Mouse (Mus musculus): Measurements from ENCODE around the gene Lgmn. TPM values are rescaled to one million over a fixed set of nuclear protein-coding genes. Genes with fewer than 3 reads are reported as not detected.

The Lgmn gene
- polyA plus RNA-seq, 1 experiment from 2014 or later = 70.3 TPM

DNA sequence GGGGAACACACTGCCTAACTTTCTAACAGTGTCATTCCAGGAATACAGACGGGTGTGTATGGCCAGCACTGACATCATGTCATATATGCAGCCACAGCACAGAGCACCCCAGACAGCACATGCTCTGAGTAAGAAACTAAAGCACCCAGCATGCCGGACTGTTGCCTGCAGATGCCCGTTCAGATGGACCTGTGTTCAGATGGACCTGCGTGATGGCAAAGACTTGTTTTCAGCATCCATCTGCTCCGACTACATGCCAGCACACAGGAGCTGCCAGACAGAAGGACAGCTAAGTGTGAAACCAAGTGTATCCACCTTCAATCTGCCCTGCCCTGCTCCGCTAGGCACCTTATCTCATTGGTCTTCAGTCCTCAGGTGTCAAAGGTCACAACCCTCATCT is 24.9 kb downstream of the Lgmn start:
- no peak for ATAC-seq
- H3K4me1 ChIP-seq (replicated peaks; ENCODE audit: control insufficient read depth, insufficient read depth, low read length) = peaks cover 1% of the 10 kb centered on the region; the same call in 1 of the 2 replicates
- no peak overlapping the region for H3K4me2 ChIP-seq (ENCODE audit: low read length)
- no peak overlapping the region for H3K9ac ChIP-seq (replicated peaks; ENCODE audit: low read depth, low read length)
- no peaks in the 10 kb centered on the region for H3K9me3 ChIP-seq (ENCODE audit: control insufficient read depth, low read length)
- WGBS = 93% methylated on average over 6 of the region's 6 CpGs
- H3K27me3 ChIP-seq (replicated peaks; ENCODE audit: control insufficient read depth, insufficient read depth, low read length) = no peaks in the 10 kb centered on the region
- no peak overlapping the region for H3K4me3 ChIP-seq (replicated peaks; ENCODE audit: low read length)
- H3K36me3 ChIP-seq (ENCODE audit: control insufficient read depth, insufficient read depth) = no peaks in the 10 kb centered on the region
- H3K27ac ChIP-seq (ENCODE audit: low read length) = no peak overlapping the region

DNA sequence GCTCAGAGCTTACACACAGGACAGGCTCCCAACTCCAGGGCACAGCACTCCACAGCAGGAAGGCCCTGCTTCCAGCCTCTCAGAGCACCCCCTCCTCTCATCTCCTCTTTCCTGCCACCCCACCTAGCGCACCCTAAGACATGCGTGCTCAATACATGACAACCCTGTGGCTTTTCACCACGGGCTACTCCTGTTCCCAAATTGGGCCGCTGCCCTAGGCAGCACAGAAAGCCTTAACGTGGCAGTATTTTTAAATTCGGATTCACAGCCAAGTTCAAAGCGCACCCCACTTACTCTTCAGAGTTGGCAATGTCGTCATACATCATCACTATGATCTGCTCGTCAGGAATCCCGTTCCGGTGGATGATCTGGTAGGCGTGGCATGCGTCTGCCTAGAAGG is 26.4 kb downstream of the Lgmn start:
- Histone ChIP-seq H3K36me3 (ENCODE audit: control insufficient read depth, insufficient read depth) (no peaks in the 10 kb centered on the region), H3K4me1 (replicated peaks; ENCODE audit: control insufficient read depth, insufficient read depth, low read length) (no peaks in the 10 kb centered on the region), H3K27me3 (replicated peaks; ENCODE audit: control insufficient read depth, insufficient read depth, low read length) (no peaks in the 10 kb centered on the region), H3K27ac (ENCODE audit: low read length) (no peak overlapping the region), H3K4me3 (replicated peaks; ENCODE audit: low read length) (no peak overlapping the region), H3K4me2 (ENCODE audit: low read length) (no peak overlapping the region), H3K9ac (replicated peaks; ENCODE audit: low read depth, low read length) (no peak overlapping the region), H3K9me3 (ENCODE audit: control insufficient read depth, low read length) (no peaks in the 10 kb centered on the region)
- WGBS = 83% methylated on average over 13 of the region's 13 CpGs
- no peak for ATAC-seq

DNA sequence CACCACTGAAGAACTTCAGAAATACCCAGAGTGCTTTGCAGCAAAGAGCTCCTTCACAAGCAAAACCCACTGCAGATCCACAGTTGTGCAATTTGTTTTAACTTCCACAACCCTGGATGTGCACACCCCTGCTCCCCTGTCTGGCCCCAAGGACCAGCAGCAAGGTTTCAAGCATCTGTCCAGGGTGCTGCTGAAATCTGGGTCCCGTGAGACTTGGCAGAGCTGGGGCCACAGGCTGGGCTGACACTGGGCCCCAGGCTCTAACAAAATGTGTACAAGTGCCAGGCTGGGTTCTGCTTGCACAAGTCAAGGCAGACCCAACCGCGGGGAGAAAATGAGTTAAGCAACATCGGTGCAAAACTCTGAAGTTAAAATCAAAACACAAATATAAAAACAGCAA is 41.0 kb downstream of the Lgmn start:
- ATAC-seq = no peak
- Histone ChIP-seq H3K27me3 (replicated peaks; ENCODE audit: control insufficient read depth, insufficient read depth, low read length) (no peaks in the 10 kb centered on the region), H3K9ac (replicated peaks; ENCODE audit: low read depth, low read length) (no peak overlapping the region), H3K9me3 (ENCODE audit: control insufficient read depth, low read length) (no peaks in the 10 kb centered on the region), H3K4me3 (replicated peaks; ENCODE audit: low read length) (no peak overlapping the region), H3K36me3 (ENCODE audit: control insufficient read depth, insufficient read depth) (peaks cover 20% of the 10 kb centered on the region), H3K4me2 (ENCODE audit: low read length) (no peak overlapping the region), H3K27ac (ENCODE audit: low read length) (no peak overlapping the region), H3K4me1 (replicated peaks; ENCODE audit: control insufficient read depth, insufficient read depth, low read length) (no peaks in the 10 kb centered on the region; the same call in 1 of the 2 replicates)
- WGBS = 92% methylated on average over 4 of the region's 4 CpGs

DNA sequence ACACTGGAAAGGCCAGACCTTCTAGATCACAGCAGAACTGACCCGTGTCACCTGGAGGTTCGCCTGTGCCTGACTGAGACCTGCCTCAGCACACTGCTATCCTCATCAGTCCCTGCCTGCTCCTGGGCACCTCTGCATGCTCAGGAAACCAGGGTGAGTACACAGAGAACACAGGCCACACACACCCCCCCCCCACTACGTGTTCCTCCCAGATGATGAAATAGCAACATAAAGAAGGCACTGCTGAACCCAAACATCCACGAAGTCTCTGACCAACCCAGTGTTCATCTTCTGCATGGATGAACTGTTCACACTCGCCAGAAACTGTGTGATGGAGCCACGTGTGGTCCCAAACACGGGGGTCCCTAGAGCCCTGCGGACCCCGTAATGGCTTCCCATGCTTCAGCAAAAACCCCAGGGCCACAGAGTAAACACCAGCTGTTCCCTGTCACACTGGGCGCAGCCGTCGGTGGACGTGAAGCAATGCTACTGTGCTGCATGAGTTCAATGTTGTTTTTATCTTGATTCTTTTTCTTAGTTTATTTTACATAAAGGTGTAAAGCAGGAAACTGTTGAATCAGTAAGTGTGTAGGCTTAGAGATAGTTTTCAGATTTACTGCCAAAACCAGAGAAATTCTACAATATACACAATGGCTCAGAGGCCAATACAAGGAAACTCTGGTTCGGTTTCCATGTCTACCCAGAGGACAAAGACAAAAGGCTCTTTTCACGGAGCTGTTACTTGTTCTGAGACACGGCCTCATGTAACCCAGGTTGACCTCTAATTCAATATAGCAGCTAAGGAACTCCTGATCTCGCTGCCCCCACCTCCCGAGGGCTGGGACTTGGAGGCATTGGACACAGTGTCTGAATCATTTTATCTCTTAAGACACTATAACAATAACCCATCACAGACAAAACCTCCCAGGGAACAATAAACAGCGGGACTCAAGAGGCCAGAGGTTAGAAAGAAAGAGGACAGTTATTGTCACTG is 43.3 kb downstream of the Lgmn start:
- Histone ChIP-seq H3K27me3 (replicated peaks; ENCODE audit: control insufficient read depth, insufficient read depth, low read length) (no peaks in the 10 kb centered on the region), H3K4me2 (ENCODE audit: low read length) (no peak overlapping the region), H3K27ac (ENCODE audit: low read length) (no peak overlapping the region), H3K36me3 (ENCODE audit: control insufficient read depth, insufficient read depth) (peaks cover 20% of the 10 kb centered on the region), H3K4me3 (replicated peaks; ENCODE audit: low read length) (no peak overlapping the region), H3K4me1 (replicated peaks; ENCODE audit: control insufficient read depth, insufficient read depth, low read length) (no peaks in the 10 kb centered on the region; the same call in 1 of the 2 replicates), H3K9ac (replicated peaks; ENCODE audit: low read depth, low read length) (no peak overlapping the region), H3K9me3 (ENCODE audit: control insufficient read depth, low read length) (no peaks in the 10 kb centered on the region)
- 39% methylated on average over 19 of the region's 19 CpGs for WGBS
- no peak for ATAC-seq

DNA sequence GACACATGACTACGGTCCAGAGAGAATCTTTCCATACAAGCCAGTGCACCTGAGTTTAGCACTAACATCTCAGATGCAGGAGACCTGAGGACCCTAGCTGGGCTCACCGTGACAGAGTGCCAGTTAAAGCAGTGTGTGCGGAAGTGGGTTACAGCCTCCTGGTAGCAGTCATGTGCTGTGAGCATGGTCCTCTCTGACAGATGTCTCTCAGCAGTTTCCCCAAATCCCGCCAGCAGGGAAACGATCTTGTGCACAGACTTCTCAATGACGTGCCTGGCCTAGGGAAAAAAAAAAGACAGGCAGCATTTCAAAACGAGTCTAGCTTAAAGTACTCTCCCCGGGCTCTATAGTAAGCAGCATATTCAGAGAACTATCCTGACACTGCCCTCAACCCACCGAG is 44.1 kb downstream of the Lgmn start:
- Histone ChIP-seq H3K9ac (replicated peaks; ENCODE audit: low read depth, low read length) (no peak overlapping the region), H3K4me2 (ENCODE audit: low read length) (no peak overlapping the region), H3K4me3 (replicated peaks; ENCODE audit: low read length) (no peak overlapping the region), H3K27ac (ENCODE audit: low read length) (no peak overlapping the region), H3K9me3 (ENCODE audit: control insufficient read depth, low read length) (no peaks in the 10 kb centered on the region), H3K4me1 (replicated peaks; ENCODE audit: control insufficient read depth, insufficient read depth, low read length) (no peaks in the 10 kb centered on the region; the same call in 1 of the 2 replicates), H3K36me3 (ENCODE audit: control insufficient read depth, insufficient read depth) (peaks cover 15% of the 10 kb centered on the region), H3K27me3 (replicated peaks; ENCODE audit: control insufficient read depth, insufficient read depth, low read length) (no peaks in the 10 kb centered on the region)
- WGBS = 69% methylated on average over 9 of the region's 9 CpGs
- no peak for ATAC-seq

DNA sequence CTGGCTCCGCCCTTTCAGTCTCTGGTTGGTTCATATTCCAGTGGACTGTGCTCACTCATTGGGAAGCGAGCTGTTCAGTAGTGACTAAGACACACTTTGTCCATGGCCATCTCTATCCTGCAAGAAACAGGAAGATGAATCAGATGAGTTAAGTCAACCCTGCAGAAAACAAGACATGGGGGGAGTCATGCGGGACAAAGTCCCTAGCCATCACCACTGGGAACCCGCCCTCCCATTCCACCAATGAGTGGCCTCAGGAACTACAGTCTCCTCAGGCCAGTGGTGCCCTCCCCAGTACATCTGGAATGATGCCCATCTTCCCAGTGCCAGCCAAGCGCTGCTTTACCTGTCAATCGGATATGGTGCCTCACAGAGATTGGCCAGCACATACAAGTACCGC is 45.1 kb downstream of the Lgmn start:
- Histone ChIP-seq H3K4me2 (ENCODE audit: low read length) (no peak overlapping the region), H3K27me3 (replicated peaks; ENCODE audit: control insufficient read depth, insufficient read depth, low read length) (no peaks in the 10 kb centered on the region), H3K9me3 (ENCODE audit: control insufficient read depth, low read length) (no peaks in the 10 kb centered on the region), H3K4me3 (replicated peaks; ENCODE audit: low read length) (no peak overlapping the region), H3K36me3 (ENCODE audit: control insufficient read depth, insufficient read depth) (peaks cover 9% of the 10 kb centered on the region), H3K27ac (ENCODE audit: low read length) (no peak overlapping the region), H3K4me1 (replicated peaks; ENCODE audit: control insufficient read depth, insufficient read depth, low read length) (no peaks in the 10 kb centered on the region; the same call in 1 of the 2 replicates), H3K9ac (replicated peaks; ENCODE audit: low read depth, low read length) (no peak overlapping the region)
- no peak for ATAC-seq
- WGBS = 92% methylated on average over 7 of the region's 7 CpGs

DNA sequence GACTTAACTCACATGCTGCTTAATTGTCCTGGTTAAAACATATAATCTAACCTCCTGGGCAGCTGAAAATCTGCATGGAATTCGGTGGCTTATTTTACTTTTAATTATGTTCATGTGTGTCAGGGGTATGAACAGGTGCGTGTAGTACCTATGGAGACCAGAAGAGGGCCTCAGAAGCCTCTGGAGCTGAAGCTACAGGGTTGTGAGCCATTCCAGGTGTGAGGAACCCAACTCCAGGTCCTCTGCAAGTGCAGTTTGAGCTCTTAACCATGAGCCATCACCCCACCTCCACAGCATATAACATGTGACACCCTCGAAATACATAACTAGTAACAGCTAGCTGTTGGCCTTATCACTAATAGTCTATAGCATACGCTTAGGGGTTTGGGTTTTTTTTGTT is 47.6 kb downstream of the Lgmn start:
- ATAC-seq = no peak
- no peak overlapping the region for H3K9ac ChIP-seq (replicated peaks; ENCODE audit: low read depth, low read length)
- no peak overlapping the region for H3K4me2 ChIP-seq (ENCODE audit: low read length)
- 64% methylated on average over 4 of the region's 4 CpGs for WGBS
- H3K9me3 ChIP-seq (ENCODE audit: control insufficient read depth, low read length) = no peaks in the 10 kb centered on the region
- H3K4me1 ChIP-seq (replicated peaks; ENCODE audit: control insufficient read depth, insufficient read depth, low read length) = no peaks in the 10 kb centered on the region; the same call in 1 of the 2 replicates
- H3K36me3 ChIP-seq (ENCODE audit: control insufficient read depth, insufficient read depth) = peaks cover 5% of the 10 kb centered on the region
- H3K27me3 ChIP-seq (replicated peaks; ENCODE audit: control insufficient read depth, insufficient read depth, low read length) = no peaks in the 10 kb centered on the region
- no peak overlapping the region for H3K4me3 ChIP-seq (replicated peaks; ENCODE audit: low read length)
- no peak overlapping the region for H3K27ac ChIP-seq (ENCODE audit: low read length)

DNA sequence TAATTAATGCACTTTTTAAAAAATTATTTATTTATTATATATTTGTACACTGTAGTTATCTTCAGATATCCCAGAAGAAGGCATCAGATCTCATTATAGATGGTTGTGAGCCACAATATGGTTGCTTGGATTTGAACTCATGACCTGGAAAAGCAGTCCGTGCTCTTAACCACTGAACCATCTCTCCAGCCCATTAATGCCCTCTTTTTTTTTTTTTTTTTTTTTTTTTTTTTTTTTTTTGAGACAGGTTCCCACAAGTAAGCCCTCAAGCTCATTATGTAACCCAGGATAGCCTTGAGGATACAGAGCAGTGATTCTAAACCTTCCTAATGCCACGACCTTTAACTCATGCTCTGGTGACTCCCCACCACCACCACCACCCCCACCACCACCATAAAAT is 48.5 kb downstream of the Lgmn start:
- no peak for ATAC-seq
- WGBS = 89% methylated on average over 2 of the region's 2 CpGs
- peaks cover 5% of the 10 kb centered on the region for H3K36me3 ChIP-seq (ENCODE audit: control insufficient read depth, insufficient read depth)
- no peaks in the 10 kb centered on the region for H3K27me3 ChIP-seq (replicated peaks; ENCODE audit: control insufficient read depth, insufficient read depth, low read length)
- no peaks in the 10 kb centered on the region for H3K4me1 ChIP-seq (replicated peaks; ENCODE audit: control insufficient read depth, insufficient read depth, low read length)
- H3K4me3 ChIP-seq (replicated peaks; ENCODE audit: low read length) = no peak overlapping the region
- H3K9me3 ChIP-seq (ENCODE audit: control insufficient read depth, low read length) = no peaks in the 10 kb centered on the region
- H3K4me2 ChIP-seq (ENCODE audit: low read length) = no peak overlapping the region
- H3K9ac ChIP-seq (replicated peaks; ENCODE audit: low read depth, low read length) = no peak overlapping the region
- no peak overlapping the region for H3K27ac ChIP-seq (ENCODE audit: low read length)

DNA sequence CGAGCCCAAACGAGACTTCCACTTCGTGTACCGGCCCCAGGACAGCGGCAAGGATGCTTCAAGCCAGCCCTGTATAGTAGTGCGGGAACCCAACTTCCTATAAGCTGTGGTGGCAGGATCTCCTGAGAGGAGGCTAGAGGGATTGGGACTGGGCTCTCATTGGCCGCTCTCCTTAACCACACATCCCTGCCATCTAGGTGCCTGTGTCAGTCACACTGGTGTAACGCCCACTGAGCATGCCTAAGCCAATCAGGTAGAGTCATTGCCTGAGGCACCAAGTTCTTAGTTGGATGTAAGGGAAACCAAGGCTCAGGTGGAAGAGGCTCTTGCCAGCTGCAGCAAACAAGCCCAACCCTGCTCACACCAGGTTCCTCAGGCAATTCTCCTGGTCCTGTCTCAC is 49.6 kb downstream of the Lgmn start:
- no peaks in the 10 kb centered on the region for H3K4me1 ChIP-seq (replicated peaks; ENCODE audit: control insufficient read depth, insufficient read depth, low read length)
- no peak overlapping the region for H3K4me3 ChIP-seq (replicated peaks; ENCODE audit: low read length)
- 0 out of 2 replicates have a peak, but pooled peaks have one; percentile 32 for ATAC-seq
- no peak overlapping the region for H3K27ac ChIP-seq (ENCODE audit: low read length)
- peaks cover under 1% of the 10 kb centered on the region; the same call in 1 of the 2 replicates for H3K36me3 ChIP-seq (ENCODE audit: control insufficient read depth, insufficient read depth)
- WGBS = 23% methylated on average over 8 of the region's 8 CpGs
- H3K4me2 ChIP-seq (ENCODE audit: low read length) = no peak overlapping the region
- no peaks in the 10 kb centered on the region for H3K9me3 ChIP-seq (ENCODE audit: control insufficient read depth, low read length)
- no peak overlapping the region for H3K9ac ChIP-seq (replicated peaks; ENCODE audit: low read depth, low read length)
- no peaks in the 10 kb centered on the region for H3K27me3 ChIP-seq (replicated peaks; ENCODE audit: control insufficient read depth, insufficient read depth, low read length)
